Mouse (Mus musculus): ENCODE data around the gene Rnf128. TPM values are rescaled to one million over a fixed set of nuclear protein-coding genes. Genes with fewer than 3 reads are reported as not detected.

Gene Rnf128
- total RNA-seq, 2 experiments from 2014 or later = 30.6 to 37.8 TPM

DNA sequence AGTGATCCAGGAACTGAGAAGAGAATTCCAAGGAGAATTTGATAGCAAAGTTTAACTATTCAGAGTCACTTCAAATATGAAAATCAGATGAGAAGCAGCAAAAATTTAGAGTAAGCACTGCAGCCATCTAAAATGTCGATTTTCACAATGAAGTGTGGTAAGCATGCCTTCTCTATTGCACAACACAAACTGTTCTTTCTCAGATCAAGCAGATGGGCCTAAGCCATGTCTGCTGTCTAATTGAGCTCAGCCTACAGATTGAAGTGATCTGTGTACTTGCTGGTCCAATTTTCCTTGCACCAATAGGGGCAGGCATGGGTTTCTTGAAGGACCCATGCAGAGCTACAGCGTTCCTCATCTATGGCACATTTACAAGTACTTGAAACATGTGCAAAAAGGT is 51.6 kb downstream of the Rnf128 start:
- no peak for DNase-seq (ENCODE audit: low spot score in 2 of 2)

- no peak for DNase-seq (ENCODE audit: low spot score in 2 of 2)
Measured at GRCm38 (mm10) chrX:139622071-139622470, 59.0 kb downstream of the Rnf128 start.

GRCm38 (mm10) chrX:139634758-139635157 is 71.6 kb downstream of the Rnf128 start:
- DNase-seq (ENCODE audit: low spot score in 2 of 2) = no peak

DNA sequence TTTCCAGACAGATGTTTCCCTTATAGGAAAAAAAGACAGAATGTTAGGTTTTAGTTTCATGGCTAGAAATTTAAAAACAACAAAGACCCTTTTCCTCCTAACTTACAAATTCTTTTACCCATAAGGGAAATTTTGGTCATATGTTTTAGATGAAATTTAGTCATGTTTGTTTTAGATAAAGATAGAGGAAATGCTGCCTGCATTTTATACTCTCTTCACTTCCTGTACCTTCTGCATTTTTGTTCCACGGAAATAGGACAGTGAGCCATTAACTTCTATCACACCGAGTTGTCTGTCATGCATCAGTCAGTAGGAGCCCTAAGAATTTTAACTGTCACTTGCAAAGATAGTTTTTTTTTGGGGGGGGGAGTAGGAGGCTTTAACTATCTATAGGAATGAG is 76.6 kb downstream of the Rnf128 start:
- no peak for DNase-seq (ENCODE audit: low spot score in 2 of 2)

DNA sequence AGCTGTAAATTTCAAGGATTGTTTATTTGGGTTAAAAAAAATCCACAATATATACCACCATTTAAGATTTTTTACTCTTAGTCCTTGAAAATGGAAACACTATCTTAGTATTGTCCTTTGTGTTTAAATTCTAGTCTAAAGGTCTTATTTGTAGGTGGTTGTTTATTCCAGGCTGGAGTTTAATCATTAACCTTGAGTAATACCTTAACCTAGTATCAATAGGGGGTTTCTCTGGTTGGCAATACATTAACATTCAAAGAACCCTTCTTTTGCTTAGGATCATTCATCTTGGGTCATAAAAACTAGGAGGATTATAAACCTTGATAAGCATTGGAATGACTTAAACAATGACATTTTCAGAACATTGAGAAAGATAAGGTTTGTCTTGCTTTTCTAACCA is 77.3 kb downstream of the Rnf128 start:
- DNase-seq (ENCODE audit: low spot score in 2 of 2) = no peak

DNA sequence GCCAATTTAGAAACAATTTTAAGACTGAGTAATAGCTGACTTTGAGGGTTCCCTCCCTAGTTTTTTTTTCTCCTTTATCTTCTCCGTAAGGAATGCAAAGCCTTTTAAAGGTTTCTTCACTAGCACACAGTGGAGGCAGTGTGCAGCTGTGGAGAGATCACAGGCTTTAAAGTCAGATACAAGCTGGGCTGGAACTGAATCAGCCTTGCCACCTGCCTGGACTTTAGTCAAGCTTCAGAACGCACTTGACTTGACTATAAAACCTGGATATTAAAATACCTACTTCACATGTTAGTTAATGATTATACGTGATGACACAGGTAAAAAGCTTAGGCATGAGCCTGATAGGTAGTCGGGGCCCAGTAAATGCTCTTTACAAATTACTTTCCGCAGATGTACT is 89.1 kb downstream of the Rnf128 start:
- no peak for DNase-seq (ENCODE audit: low spot score in 2 of 2)

DNA sequence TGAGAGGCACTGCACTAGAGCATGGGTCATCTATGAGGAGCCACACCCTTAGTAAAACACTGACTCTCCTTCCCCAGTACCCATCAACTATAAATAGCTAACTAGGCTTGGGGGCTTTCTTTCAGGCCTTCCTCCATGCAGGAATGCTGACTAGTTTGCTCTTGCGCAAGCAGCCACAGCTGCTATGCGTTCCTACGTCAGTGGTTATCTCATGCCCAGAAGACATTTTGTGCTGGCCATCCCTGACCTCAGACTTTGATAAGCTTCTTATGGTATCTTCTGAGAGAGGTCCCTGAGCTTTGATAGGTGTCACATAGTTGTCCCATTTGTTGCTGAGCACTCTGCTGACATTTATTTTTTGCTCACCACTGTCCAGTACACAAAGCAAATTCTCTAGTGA is 90.2 kb downstream of the Rnf128 start:
- no peak for DNase-seq (ENCODE audit: low spot score in 2 of 2)

- DNase-seq (ENCODE audit: low spot score in 2 of 2) = no peak
Measured at GRCm38 (mm10) chrX:139654350-139655063, 91.4 kb downstream of the Rnf128 start.

GRCm38 (mm10) chrX:139662111-139662510 is 99.0 kb downstream of the Rnf128 start:
- DNase-seq (ENCODE audit: low spot score in 2 of 2) = no peak

- no peak for DNase-seq (ENCODE audit: low spot score in 2 of 2)
Measured at GRCm38 (mm10) chrX:139665829-139666228, 102.7 kb downstream of the Rnf128 start.

GRCm38 (mm10) chrX:139684410-139684774 is 121.3 kb downstream of the Rnf128 start:
- peak in 1 of 2 experiments; percentile 3 for DNase-seq (ENCODE audit: low spot score in 2 of 2)

DNA sequence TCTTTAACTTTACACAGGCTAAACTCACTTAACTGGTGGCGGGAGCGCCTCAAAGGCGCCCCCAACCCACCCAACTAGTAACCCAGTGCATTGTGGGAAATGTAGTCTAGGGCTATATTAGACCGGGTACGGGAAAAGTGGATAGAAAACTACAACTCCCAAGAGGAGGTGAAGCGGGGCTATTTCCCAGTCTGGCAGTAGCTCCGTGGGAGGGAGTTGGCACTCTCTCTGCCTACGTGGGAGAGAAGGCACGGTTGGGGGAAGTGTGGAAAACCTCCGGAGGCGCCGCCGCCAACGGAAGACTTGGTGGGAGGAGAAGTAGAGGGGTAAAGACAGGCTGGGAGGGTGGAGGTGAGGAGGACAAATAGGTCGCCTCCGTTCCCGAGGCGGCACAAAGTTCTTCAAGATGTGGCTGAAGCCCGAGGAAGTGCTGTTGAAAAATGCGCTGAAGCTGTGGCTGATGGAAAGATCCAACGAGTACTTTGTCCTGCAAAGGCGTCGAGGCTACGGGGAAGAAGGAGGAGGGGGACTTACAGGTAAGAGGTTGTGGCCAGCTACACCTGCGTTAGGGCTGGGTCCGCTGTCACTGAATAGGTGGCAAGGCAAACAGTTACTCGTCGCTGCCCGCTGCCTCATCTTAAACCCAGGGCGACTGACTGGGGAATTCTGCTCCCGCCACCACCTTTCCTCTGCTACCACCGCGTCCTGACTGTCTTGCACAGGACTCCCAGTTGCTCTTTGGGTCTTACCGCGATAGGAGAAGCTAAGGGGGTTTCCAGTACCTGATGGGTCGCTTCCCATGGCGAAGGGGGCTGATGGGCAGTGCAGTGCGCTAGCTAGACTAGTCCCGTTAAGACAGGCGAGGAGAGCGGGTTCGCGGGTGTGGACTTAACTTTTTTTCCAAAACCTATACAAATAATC is 121.9 kb downstream of the Rnf128 start, which contains the start of gene Tbc1d8b:
Tbc1d8b (plus strand) TSS at position 222 of the 921 bp plus-strand sequence.
- peak; percentile 59 to 61 for DNase-seq (ENCODE audit: low spot score in 2 of 2)

GRCm38 (mm10) chrX:139714381-139714780 is 151.3 kb downstream of the Rnf128 start, which contains the start of gene Gm15013:
Gm15013 (minus strand) TSS chrX:139714481.
- DNase-seq (ENCODE audit: low spot score in 2 of 2) = no peak

DNA sequence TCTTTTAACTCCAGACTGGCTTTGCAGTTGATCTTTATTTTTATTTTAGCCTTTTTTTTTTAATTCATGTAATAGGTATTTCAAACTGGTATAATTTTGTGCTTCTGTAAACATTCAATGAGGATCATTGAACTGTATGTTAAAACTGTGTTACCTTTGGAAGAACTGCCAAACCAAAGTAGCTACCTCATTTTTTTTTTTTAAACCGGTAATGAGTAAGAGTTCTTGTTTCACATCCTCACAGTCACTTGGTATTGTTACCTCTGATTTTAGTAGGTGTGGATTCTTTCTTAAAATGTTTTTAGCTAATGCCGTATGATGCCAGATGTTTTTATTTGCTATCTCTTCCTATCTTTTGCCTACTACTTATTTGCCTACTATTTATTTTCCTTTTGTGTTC is 159.2 kb downstream of the Rnf128 start:
- no peak for DNase-seq (ENCODE audit: low spot score in 2 of 2)

Other genes starting within 250 kb of the Rnf128 start
- gene Trap1a, start 229.6 kb upstream of the Rnf128 start, total RNA-seq (2021) = not detected
- under 1 TPM; 0.80 to 0.96 TPM for gene D330045A20Rik, start 82.9 kb upstream of the Rnf128 start, total RNA-seq (2021)
- gene Tbc1d8b, start 121.7 kb downstream of the Rnf128 start, total RNA-seq (2021) = 1 to 10 TPM; 7.1 to 9.4 TPM
- not detected for gene Gm15013, start 151.2 kb downstream of the Rnf128 start, total RNA-seq (2021)
- not detected for gene Ripply1, start 219.0 kb downstream of the Rnf128 start, total RNA-seq (2021)
- under 1 TPM in 1 of 2 experiments, not detected in 1; 0.66 TPM for gene Cldn2, start 237.5 kb downstream of the Rnf128 start, total RNA-seq (2021)